Mouse (Mus musculus): ENCODE results near the gene Rep15.
A peak's percentile ranks its signal among the peaks of the same experiment; 100 is the strongest.

Rep15 gene

GRCm38 (mm10) chr6:147032303-147032925 is at the start of gene Rep15:
Rep15 (plus strand) TSS chr6:147032584.
- DNase-seq (ENCODE audit: low read depth, low spot score) = no peak

- no peak for DNase-seq (ENCODE audit: low read depth, low spot score)
These were observed 47.8 kb upstream of the Rep15 start for GRCm38 (mm10) chr6:146984569-146984968.

GRCm38 (mm10) chr6:146994236-146994635 is 38.1 kb upstream of the Rep15 start:
- DNase-seq (ENCODE audit: low read depth, low spot score) = peak; percentile 63

GRCm38 (mm10) chr6:146995391-146995790 is 37.0 kb upstream of the Rep15 start:
- DNase-seq (ENCODE audit: low read depth, low spot score) = no peak

- no peak for DNase-seq (ENCODE audit: low read depth, low spot score)
These were observed 36.5 kb upstream of the Rep15 start for GRCm38 (mm10) chr6:146995878-146996277.

- no peak for DNase-seq (ENCODE audit: low read depth, low spot score)
These were observed 35.4 kb upstream of the Rep15 start for GRCm38 (mm10) chr6:146997006-146997405.

GRCm38 (mm10) chr6:146998710-146999109 is 33.7 kb upstream of the Rep15 start:
- no peak for DNase-seq (ENCODE audit: low read depth, low spot score)

GRCm38 (mm10) chr6:146999302-146999701 is 33.1 kb upstream of the Rep15 start:
- no peak for DNase-seq (ENCODE audit: low read depth, low spot score)

- no peak for DNase-seq (ENCODE audit: low read depth, low spot score)
These were observed 32.6 kb upstream of the Rep15 start for GRCm38 (mm10) chr6:146999755-147000154.

- peak; percentile 69 for DNase-seq (ENCODE audit: low read depth, low spot score)
These were observed 24.2 kb upstream of the Rep15 start for GRCm38 (mm10) chr6:147008148-147008547.

- DNase-seq (ENCODE audit: low read depth, low spot score) = no peak
These were observed 22.0 kb upstream of the Rep15 start for GRCm38 (mm10) chr6:147010358-147010757.

- DNase-seq (ENCODE audit: low read depth, low spot score) = no peak
These were observed 21.4 kb upstream of the Rep15 start for GRCm38 (mm10) chr6:147010811-147011520.

- DNase-seq (ENCODE audit: low read depth, low spot score) = no peak
These were observed 20.8 kb upstream of the Rep15 start for GRCm38 (mm10) chr6:147011555-147011954.

- DNase-seq (ENCODE audit: low read depth, low spot score) = no peak
These were observed 20.4 kb upstream of the Rep15 start for GRCm38 (mm10) chr6:147011977-147012376.

GRCm38 (mm10) chr6:147013546-147013945 is 18.8 kb upstream of the Rep15 start:
- DNase-seq (ENCODE audit: low read depth, low spot score) = peak; percentile 11

GRCm38 (mm10) chr6:147017906-147018305 is 14.5 kb upstream of the Rep15 start:
- DNase-seq (ENCODE audit: low read depth, low spot score) = no peak

GRCm38 (mm10) chr6:147018364-147018763 is 14.0 kb upstream of the Rep15 start:
- no peak for DNase-seq (ENCODE audit: low read depth, low spot score)

- no peak for DNase-seq (ENCODE audit: low read depth, low spot score)
These were observed 11.2 kb upstream of the Rep15 start for GRCm38 (mm10) chr6:147021181-147021580.

- DNase-seq (ENCODE audit: low read depth, low spot score) = no peak
These were observed 9.8 kb upstream of the Rep15 start for GRCm38 (mm10) chr6:147022375-147023132.

GRCm38 (mm10) chr6:147023133-147023395 is 9.3 kb upstream of the Rep15 start:
- no peak for DNase-seq (ENCODE audit: low read depth, low spot score)

- no peak for DNase-seq (ENCODE audit: low read depth, low spot score)
These were observed 8.8 kb upstream of the Rep15 start for GRCm38 (mm10) chr6:147023568-147023967.

- DNase-seq (ENCODE audit: low read depth, low spot score) = no peak
These were observed 7.6 kb upstream of the Rep15 start for GRCm38 (mm10) chr6:147024761-147025160.

GRCm38 (mm10) chr6:147028396-147028795 is 4.0 kb upstream of the Rep15 start:
- no peak for DNase-seq (ENCODE audit: low read depth, low spot score)
